Comparison of ENCODE assay signal across 8 mouse cellular contexts in genomic region chr7:133114847-133115470, GRCm38 (mm10). TPM values are rescaled to one million over a fixed set of nuclear protein-coding genes. Genes with fewer than 3 reads are reported as not detected.
DNase-seq lines count a peak whose midpoint lies in the region; ATAC-seq and TF ChIP-seq lines count a peak whose summit lies in the region.

No protein-coding gene starts in this region.

- peak; percentile 64 for ATAC-seq in G1E (ENCODE audit: extremely low read depth, insufficient number of reproducible peaks, low FRiP score, poor library complexity, severe bottlenecking)
- peak; percentile 85 for ATAC-seq in granulocyte monocyte progenitor cell, adult 5-6 weeks (replicated peaks; ENCODE audit: poor library complexity, severe bottlenecking)

- H3K4me3 ChIP-seq in G1E (ENCODE audit: low read depth, low read length): peak overlapping the region; percentile 63; the same call in 1 of the 2 replicates

- no peaks in the 10 kb centered on the region for H3K27me3 ChIP-seq in G1E (ENCODE audit: insufficient read depth, low read length)

- no peaks in the 10 kb centered on the region for H3K9me3 ChIP-seq in G1E (replicated peaks)

- peaks cover 59% of the 10 kb centered on the region for H3K36me3 ChIP-seq in G1E (replicated peaks)

- peak; percentile 33 to 56 for DNase-seq in adrenal gland, adult (ENCODE audit: inconsistent age in 2 of 2, low spot score in 1 of 2)
- DNase-seq in adrenal gland, adult 8-10 months: no peak
- DNase-seq in G1E (ENCODE audit: low spot score): peak; percentile 52
- DNase-seq in kidney, adult 9 months: peak; percentile 60
- DNase-seq in lung, postnatal 10 days: peak; percentile 60
- peak; percentile 78 for DNase-seq in testis, postnatal 10 days (ENCODE audit: low spot score)
- DNase-seq in ovary, postnatal 36 days (ENCODE audit: low spot score): no peak

- peaks cover 48% of the 10 kb centered on the region for H3K4me1 ChIP-seq in G1E (ENCODE audit: insufficient read depth, low read depth, low read length)

- TF ChIP-seq CTCF in G1E (IDR thresholded peaks at IDR 0.05; ENCODE audit: low read depth, low read length): no peak

RNA-seq across cellular contexts. Expression of gene Fgfr2, which starts 8.2 kb away (rescaled TPM):
- 100 to 1,000 TPM; 193 to 471 (median 262) TPM for total RNA-seq in adrenal gland, adult 8-10 months (2022)
- total RNA-seq in G1E (2014; fragmentation: Nextera tagmentation) (not detected in 2 replicates), G1E (2017) (0.06 and 0.22 TPM in 2 replicates)
- not detected in 2 replicates for polyA plus RNA-seq in G1E (2012)
- not detected in 2 replicates for total RNA-seq in granulocyte monocyte progenitor cell, adult 5-6 weeks (2014; fragmentation: Nextera tagmentation)
- total RNA-seq in granulocyte monocyte progenitor cell, adult 5-6 weeks (2017): not detected in 2 replicates

RNA-seq across cellular contexts. Expression of gene Ctbp2, which starts 9.2 kb away (rescaled TPM):
- 10 to 100 TPM; 60.6 to 88.6 (median 73.7) TPM for total RNA-seq in adrenal gland, adult 8-10 months (2022)
- 84.5 and 108 TPM in 2 replicates for total RNA-seq in G1E (2014; fragmentation: Nextera tagmentation)
- 52.6 and 55.8 TPM in 2 replicates for total RNA-seq in G1E (2017)
- polyA plus RNA-seq in G1E (2012): 132 and 133 TPM in 2 replicates
- total RNA-seq in granulocyte monocyte progenitor cell, adult 5-6 weeks (2014; fragmentation: Nextera tagmentation): 55.5 and 58.1 TPM in 2 replicates
- 40.8 and 40.9 TPM in 2 replicates for total RNA-seq in granulocyte monocyte progenitor cell, adult 5-6 weeks (2017)

Comparison
In these comparisons a context has a peak if more than half of its experiments do, and no peak if none do; other contexts are left out.
1. DNase-seq: peak in adrenal gland, adult (2 of 2), G1E (single experiment), kidney, adult 9 months (single experiment), lung, postnatal 10 days (single experiment) and testis, postnatal 10 days (single experiment); none in adrenal gland, adult 8-10 months (single experiment) and ovary, postnatal 36 days (single experiment).
2. RNA of gene Fgfr2, which starts 8.2 kb away (total RNA-seq): 193 to 471 TPM in adrenal gland, adult 8-10 months; 0.06 to 0.22 TPM in G1E and not detected in granulocyte monocyte progenitor cell, adult 5-6 weeks; every median in the first group is over 100 times any median in the second.